Mouse (Mus musculus) cerebellum, postnatal 4 days (tissue): ENCODE results near the gene Prox1.
A peak's percentile ranks its signal among the peaks of the same experiment; 100 is the strongest.

ENCODE experiments used
- DNase-seq, 2 experiments: peaks; one replicate each; pipeline ENCODE4 v3.0.0; 2022; ENCODE audit warnings: low spot score in 2 of 2, mixed read lengths in 1 of 2

Prox1 gene

DNA sequence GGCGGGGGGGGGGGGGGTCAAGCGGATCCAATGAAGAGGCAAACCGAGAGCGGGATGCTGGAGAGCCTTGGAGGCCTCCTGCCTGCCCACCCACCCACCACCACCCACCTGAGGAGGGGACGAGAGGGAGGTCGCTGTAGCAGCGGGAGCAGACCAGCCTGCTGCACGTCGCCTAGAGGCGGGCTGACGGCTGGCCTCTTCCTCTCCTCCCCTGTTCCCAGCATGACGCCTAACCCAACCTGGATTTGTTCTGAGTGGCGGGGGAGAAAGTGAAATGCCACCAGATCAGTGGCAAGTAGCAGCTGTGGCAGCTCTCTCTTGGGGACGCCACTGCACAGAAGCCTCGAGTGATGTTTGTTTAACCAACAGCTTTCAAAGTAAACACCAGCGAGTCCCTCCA lies 3.1 kb upstream of the Prox1 start:
- no peak for DNase-seq

DNA sequence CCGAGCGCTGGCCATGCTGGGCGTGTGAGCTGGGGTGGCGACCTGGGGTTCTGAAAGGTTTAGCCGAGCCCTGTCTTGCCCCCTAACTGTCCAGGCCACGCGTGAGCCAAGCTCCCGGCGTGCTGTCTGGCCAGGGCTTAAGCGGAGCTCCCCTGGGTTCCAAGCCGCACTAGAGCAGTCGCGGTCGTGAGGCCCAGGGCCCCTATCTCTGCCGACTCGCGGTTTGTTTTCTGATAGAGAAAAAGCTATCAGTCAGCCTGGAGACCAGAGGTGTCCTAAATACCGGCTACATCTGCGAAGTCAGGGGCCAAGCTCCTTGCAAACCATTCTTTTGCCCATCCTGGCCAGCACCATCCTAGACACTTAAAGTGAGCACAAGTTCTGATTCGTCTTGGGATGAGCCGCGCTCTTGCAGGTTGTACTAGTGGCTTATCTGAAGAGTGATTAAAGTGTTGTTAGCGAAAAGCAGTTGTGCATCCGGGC lies 2.5 kb upstream of the Prox1 start:
- no peak for DNase-seq

DNA sequence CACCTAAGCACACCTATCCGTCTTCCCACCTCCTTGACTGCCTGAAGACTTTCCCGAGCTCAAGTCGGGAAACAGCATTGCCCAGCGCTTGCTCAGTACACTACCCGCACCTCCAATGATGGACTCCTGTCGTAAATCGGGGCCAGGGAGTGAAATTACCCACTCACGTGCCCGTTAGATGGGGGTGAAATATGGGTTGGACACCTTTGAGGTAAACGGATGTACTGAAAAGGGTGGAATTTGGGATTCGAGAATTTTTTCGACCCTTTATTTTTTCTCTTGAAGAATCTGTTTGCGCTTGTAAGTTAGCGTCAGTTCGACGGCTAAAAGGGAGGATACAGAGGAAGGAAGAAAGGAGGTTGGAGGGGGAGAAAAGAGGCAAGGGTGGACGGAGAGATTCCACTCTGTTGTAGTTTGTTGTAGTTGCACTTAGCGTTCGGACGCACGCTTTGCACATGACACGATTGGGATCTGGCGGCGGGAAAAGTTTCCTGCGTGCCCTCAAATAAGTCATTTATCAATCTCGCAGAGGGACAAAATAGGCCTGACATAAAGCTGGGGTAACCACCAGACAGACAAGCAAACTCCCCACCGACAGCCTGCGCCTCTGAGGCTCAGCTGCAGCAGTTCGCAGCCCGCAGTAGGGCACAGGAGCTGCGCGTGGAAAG lies 1.9 kb upstream of the Prox1 start:
- DNase-seq: no peak

DNA sequence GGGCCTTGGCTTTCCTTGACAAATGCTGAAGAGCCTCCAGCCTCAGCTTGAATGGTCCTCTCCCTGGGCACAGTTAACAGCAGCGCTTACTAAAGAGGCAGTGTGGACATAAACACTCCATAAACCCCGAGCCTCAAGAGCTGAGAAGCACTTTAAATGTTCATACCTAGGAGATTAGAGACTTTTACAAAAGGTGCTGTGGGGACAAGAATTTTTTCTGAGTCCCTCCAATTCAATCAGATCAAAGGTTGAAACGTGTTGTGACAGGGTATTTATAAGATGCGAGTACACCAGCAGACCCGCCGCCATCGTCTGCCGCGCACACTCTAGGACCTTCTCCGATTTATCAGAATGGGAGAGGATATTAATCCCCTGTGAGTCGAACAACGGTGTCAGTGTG lies 1.2 kb upstream of the Prox1 start:
- DNase-seq: no peak

DNA sequence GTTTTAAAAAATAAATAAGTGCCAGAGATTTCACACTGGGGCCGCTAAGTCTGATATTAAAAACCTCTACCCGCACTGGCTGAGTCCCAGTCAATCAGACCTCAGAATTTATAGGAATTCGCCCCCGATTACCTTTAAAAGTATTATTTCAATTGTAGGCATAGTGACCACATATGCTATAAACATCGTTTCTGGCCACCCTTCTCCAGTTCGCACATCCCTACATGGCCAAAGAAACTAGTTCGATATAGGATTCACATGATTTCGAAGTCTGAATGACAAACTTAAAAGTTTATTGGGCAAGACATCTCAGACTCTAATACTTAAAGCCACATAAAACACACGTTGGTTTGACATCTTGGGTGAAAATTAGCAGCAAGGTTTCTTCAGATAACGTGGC lies 827 bp upstream of the Prox1 start:
- DNase-seq: no peak

DNA sequence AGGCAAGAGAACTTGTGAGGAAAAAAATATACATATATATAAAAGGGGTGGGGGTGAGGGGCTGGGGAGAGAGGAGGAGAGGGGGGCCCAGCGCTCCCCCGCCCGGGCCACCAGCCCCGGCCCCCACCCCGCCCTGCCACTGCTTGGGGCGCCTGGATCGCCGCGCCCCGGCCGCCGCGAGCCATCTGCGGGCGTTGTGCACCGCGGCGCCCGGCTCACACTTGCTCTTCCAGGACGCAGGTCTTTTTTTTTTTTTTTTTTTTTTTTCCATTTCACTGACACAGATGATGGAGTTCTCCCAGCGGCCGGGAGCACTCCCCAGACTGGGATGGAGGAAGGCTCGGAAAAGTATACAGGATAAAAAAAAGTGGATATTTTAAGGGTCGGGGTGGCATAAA lies 304 bp upstream of the Prox1 start:
- no peak for DNase-seq

- DNase-seq: peak in 1 of 2 experiments; percentile 57
Measured at GRCm38 (mm10) chr1:190168761-190169671, 1.5 kb downstream of the Prox1 start.

DNA sequence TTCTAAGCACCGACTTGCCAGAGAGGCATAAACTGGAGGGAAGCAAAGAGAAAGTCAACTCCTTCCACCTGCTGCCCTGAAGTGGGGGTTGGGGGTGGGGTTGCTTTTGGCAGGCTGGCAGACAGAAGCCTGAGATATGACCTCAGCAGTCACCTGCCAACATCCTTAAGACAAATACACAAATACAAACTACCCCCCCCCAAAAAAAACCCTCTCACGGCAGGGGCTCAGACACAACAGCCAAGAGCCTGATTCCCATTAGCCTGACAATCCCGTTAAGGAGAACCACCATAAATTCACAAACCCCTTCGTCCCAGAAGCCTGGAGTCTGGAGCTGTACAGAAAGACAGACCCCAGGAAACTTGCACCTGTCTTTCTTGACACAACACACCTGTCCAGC lies 2.4 kb downstream of the Prox1 start:
- DNase-seq: no peak

DNA sequence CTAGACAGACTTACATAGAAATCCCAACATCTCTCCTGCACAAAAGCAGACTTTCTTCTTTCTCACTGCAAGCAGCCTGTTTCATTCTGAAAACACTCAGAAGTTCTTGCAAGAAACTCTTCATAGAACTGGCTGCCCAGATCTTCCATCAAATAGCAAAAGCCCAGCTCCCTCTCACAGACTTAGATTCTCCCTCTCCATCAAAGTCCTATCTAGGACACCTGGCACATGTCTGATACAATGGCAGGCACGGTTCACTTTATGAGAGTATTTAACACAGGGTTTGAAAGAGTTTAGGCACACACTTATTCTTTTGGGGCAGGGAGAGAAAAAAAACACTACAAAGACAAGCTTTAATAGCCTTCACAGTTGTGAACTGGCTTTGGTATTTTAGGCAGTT lies 2.9 kb downstream of the Prox1 start:
- DNase-seq: no peak

DNA sequence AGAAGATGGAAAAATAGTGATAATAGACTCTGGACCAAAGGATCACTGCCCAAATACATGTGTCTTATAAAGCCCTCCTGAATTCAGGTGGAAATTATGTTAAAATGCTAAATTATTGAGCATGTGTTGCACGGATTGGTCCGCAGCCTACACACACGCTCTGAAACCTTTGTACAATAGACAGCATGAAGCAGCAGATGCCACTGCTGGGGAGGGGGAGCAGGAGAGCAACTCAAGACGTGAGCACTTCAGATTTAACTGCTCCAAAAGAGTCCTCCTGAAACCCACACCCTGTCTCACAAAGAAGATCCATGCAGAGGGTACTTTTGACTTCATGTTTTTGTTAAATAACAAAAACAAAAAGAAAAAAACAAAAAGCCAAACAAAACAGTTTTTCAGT lies 5.0 kb downstream of the Prox1 start:
- DNase-seq: no peak

DNA sequence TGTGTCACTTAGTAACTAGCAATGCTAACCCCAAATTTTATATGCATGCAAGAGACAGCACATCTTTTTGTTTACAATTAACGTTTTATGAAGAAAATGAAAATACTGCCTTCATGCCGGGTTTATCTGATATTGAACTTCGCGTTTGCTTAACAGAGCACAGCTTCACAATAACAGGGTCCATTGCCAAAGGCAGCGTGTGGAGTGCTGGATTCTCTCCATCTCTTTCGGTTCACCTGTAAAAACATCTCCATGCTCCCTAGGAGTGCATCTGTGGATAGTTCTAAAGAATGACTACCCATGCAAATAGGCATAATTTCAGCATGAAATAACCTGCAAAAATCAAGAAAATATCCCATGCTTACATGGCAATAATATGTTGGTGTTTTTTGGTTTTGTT lies 7.0 kb downstream of the Prox1 start:
- no peak for DNase-seq

DNA sequence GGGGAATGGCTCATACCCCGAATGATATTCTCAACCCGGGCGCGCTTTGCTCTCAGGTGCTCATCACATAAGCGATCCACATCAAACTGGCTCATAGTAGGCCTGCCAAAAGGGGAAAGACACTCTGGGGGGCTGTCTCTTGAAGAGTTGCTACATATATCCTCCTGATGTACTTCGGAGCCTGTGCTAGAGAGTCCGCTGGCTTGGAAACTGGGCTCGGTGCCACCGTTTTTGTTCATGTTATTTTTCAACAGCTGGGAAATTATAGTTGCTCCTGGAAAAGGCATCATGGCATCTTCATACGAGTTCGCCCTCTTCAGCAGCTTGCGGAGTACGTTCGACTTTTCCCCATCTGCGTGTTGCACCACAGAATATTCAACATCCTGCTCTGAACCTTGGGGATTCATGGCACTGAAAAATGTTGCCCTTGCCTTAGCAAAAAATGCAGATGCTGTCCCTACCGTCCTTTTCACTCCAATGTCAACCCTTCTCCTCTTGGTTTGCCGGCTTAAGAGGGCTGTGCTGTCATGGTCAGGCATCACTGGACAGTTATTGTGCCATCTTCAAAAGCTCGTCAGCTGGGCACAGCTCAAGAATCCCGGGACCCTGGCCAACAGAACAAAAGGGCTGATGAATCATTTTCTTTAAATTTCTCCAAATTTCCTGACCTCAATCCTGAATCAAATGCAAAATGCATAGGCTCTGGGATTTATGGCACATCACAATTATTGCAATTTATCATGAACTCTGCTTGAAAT lies 8.6 kb downstream of the Prox1 start:
- DNase-seq: peak in 1 of 2 experiments; percentile 33

DNA sequence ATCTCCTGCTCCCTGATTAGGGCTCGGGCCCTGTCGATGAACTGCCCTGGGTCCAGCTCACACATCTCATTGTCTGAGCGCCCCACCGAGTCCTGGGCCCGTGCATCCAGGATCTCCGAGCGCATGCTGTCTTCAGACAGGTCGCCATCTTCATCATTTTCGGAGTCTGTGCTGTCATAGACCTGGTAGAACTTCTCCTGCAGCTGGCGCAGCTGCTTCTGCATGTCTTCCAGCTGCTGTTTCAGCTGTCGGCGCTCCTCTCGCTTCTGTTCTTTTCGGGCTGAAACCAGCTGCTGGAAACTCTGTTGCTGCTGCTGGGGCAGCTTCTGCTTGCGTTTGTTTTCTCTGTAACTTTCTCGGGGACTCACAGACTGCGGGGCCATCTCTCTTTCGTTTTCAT lies 9.2 kb downstream of the Prox1 start:
- no peak for DNase-seq

GRCm38 (mm10) chr1:190159457-190159856 lies 11.1 kb downstream of the Prox1 start:
- DNase-seq: no peak

DNA sequence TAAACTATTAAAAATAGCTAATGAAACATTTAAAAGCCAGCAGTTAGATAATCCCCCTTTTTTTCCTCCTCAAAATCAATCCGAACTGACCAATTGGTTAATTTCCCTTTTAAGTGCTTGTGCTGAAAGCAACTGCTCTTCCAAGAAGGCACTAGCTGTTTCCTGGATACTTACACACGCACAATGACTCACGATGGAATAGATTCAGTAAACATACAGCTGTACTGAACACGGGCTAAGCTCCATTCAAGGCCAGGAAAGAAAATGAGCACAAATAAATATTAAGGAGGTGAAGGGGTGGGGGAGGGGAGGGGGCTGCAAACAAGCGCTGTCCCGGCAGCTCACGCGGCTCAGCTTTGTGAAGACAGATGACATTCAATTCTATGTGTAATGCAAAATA lies 14.8 kb downstream of the Prox1 start:
- DNase-seq: no peak

- DNase-seq: no peak
Measured at GRCm38 (mm10) chr1:190155021-190155420, 15.5 kb downstream of the Prox1 start.

GRCm38 (mm10) chr1:190154292-190154691 lies 16.2 kb downstream of the Prox1 start:
- no peak for DNase-seq

- no peak for DNase-seq
Measured at GRCm38 (mm10) chr1:190152603-190153002, 17.9 kb downstream of the Prox1 start.

DNA sequence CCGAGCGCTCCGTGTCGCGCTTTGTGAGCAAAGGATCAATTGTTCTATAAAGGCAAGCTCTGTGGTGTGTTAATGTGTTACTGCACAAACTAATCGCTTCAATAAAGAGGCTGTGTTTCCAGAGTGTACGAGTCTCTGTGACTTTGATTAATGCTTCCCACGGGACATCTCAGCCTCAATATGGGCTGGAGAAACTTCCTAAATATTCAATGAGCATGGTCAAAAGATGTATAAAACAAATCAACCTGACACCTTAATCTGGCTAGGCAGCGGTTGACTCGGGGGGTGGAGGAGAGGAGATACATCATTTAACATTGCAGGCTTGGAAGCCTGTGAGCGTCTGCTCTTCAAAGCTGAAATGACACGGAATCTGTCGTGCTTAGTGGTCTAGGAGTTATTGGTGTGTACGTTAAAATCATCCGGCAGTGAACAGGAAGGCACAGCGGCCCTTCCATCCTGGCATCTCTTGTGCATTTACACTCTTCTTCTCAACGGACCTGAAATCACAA lies 21.2 kb downstream of the Prox1 start:
- DNase-seq: no peak

DNA sequence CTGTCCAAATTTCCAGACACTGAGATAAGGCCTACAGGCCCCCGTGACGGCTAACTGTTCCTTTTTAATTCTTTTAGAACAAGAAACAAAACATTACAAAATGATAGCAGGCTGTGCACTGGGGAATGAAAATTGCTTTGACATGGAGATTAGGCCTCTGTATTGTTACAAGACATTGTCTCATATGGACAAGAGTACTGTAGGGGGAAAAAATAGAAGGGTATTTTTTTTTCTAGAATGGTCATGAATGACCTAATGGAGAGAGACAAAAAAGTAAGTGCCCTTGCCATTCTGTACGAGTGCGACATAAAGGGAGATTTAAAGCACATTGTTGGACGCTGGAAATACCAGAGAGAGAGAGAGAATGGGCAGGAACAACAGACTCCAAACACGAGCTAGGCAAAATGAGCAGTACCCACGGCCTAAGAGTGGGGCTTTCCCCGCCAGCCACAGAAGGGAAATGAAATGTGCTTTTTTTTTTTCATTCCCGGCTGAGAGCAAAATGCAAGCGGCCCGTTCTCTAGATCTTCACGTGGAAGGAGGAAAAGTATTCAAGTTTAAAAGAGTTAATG lies 21.8 kb downstream of the Prox1 start:
- DNase-seq: no peak

GRCm38 (mm10) chr1:190147816-190148215 lies 22.7 kb downstream of the Prox1 start:
- no peak for DNase-seq

DNA sequence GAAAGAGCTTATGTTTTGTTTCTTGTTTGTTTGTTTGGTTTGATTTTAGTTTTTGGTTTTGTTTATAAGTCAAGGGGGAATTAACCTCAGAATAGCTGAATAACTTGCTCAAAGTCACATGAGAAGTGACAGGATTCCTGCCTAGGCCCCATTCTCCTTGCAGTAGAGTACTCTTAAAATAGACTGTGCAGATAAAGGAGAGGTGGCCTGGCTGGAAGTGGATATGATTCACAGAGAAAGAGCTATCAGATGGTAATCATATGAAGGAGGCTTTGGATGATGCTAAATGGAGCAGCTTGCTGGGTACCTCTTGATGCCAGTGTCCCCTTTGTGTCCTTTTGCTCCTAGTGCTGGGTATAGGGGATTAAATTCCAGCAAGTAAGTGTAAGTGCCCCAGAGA lies 26.1 kb downstream of the Prox1 start:
- DNase-seq: no peak
